Mouse (Mus musculus) liver, embryonic 11.5 days (tissue): Measurements from ENCODE around the gene Hecw1. TPM values are rescaled to one million over a fixed set of nuclear protein-coding genes. Genes with fewer than 3 reads are reported as not detected.
A peak's percentile ranks its signal among the peaks of the same experiment; 100 is the strongest.

Experiments
- ATAC-seq: fragments of 200-750 bp; cut with Nextera tagmentation; replicated peaks from 2 replicates; pipeline ENCODE4 v1.8.0; 2017; ENCODE audit warnings: moderate number of reproducible peaks, mild to moderate bottlenecking, moderate TSS enrichment, moderate library complexity; ENCODE audit not compliant: low FRiP score
- DNase-seq: peaks from one replicate; pipeline ENCODE4 v3.0.0-alpha.2; 2017; ENCODE audit warnings: low spot score
- H3K27ac ChIP-seq: fragments of 300-500 bp; sonication (generic); 2 replicates; pipeline ENCODE4 v1.5.1; 2014; ENCODE audit warnings: mild to moderate bottlenecking, low read depth, low read length, control low read depth
- H3K27me3 ChIP-seq: fragments of 300-500 bp; sonication (generic); replicated peaks from 2 replicates; pipeline ENCODE4 v1.6.1; 2014; ENCODE audit warnings: low read length, mixed read lengths; ENCODE audit not compliant: control insufficient read depth, insufficient read depth
- H3K36me3 ChIP-seq: fragments of 300-500 bp; sonication (generic); 2 replicates; pipeline ENCODE4 v1.6.1; 2014; ENCODE audit warnings: mild to moderate bottlenecking, low read length, moderate library complexity, mixed read lengths; ENCODE audit not compliant: control insufficient read depth, insufficient read depth
- H3K4me1 ChIP-seq: fragments of 300-500 bp; sonication (generic); replicated peaks from 2 replicates; pipeline ENCODE4 v1.6.1; 2014; ENCODE audit warnings: low read length, mixed read lengths; ENCODE audit not compliant: control insufficient read depth, insufficient read depth
- H3K4me2 ChIP-seq: fragments of 300-500 bp; sonication (generic); 2 replicates; pipeline ENCODE4 v1.6.1; 2014; ENCODE audit warnings: mild to moderate bottlenecking, control low read depth, moderate library complexity
- H3K4me3 ChIP-seq: fragments of 300-500 bp; sonication (generic); 2 replicates; pipeline ENCODE4 v1.5.1; 2014; ENCODE audit warnings: low read depth, low read length, control low read depth
- H3K9ac ChIP-seq: fragments of 300-500 bp; sonication (generic); 2 replicates; pipeline ENCODE4 v1.6.1; 2014; ENCODE audit warnings: low read depth, low read length, control low read depth
- H3K9me3 ChIP-seq: fragments of 300-500 bp; sonication (generic); 2 replicates; pipeline ENCODE4 v1.6.1; 2016; ENCODE audit warnings: low read length, inconsistent platforms, mixed read lengths; ENCODE audit not compliant: control insufficient read depth
- WGBS: fragments of 180-500 bp; shearing (Covaris S2); extraction: QIAGEN DNeasy Blood & Tissue Kit; methylation state at CpG from one replicate; pipeline ENCODE4 v1.1.7; 2014; 5-methylcytosine and 5-hydroxymethylcytosine counted together
- polyA plus RNA-seq: library from polyadenylated mRNA; unstranded; fragments of >200 nt; fragmentation: Nextera tagmentation; extraction: Ambion mirVana; gene quantifications from 2 replicates; pipeline ENCODE4 v1.2.1, GENCODE M21; 2014

Hecw1 gene
- polyA plus RNA-seq, 1 experiment from 2014 or later: 0.15 TPM

DNA sequence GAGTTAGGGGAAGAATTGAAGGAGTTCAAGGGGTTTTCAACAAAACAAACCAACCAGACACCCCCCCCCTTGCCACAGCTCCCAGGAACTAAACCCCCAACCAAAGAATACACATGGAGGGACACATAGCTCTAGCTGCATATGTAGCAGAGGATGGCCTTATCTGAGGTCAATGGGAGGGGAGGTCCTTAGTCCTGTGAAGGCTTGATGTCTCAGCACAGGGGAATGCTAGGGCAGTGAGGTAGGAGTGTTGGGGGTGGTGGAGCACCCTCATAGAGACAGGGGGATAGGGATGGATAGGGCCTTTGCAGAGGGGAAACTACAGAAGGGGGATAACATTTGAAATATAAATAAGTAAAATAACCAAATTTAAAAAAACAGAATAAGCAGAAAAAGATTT, 9.1 kb downstream of the Hecw1 start:
- Histone ChIP-seq H3K27ac (no peak overlapping the region), H3K9ac (no peak overlapping the region), H3K4me3 (no peak overlapping the region), H3K27me3 (no peaks in the 10 kb centered on the region), H3K4me2 (no peak overlapping the region), H3K36me3 (no peaks in the 10 kb centered on the region), H3K9me3 (no peaks in the 10 kb centered on the region), H3K4me1 (no peaks in the 10 kb centered on the region)
- DNase-seq: no peak
- peak; percentile 54; the same call in 1 of the 2 replicates for ATAC-seq

- no peak for DNase-seq
- Histone ChIP-seq H3K9ac (no peak overlapping the region), H3K27ac (no peak overlapping the region), H3K27me3 (no peaks in the 10 kb centered on the region), H3K4me1 (no peaks in the 10 kb centered on the region), H3K4me2 (no peak overlapping the region), H3K36me3 (no peaks in the 10 kb centered on the region), H3K4me3 (no peak overlapping the region), H3K9me3 (no peaks in the 10 kb centered on the region)
- WGBS: 80% methylated on average over 5 of the region's 5 CpGs
- ATAC-seq: no peak
These were observed 16.3 kb downstream of the Hecw1 start for GRCm38 (mm10) chr13:14506765-14507164.

GRCm38 (mm10) chr13:14500251-14500650, 22.8 kb downstream of the Hecw1 start:
- no peak for DNase-seq
- no peak for ATAC-seq
- no peak overlapping the region for H3K27ac ChIP-seq
- no peaks in the 10 kb centered on the region for H3K9me3 ChIP-seq
- no peaks in the 10 kb centered on the region for H3K27me3 ChIP-seq
- H3K9ac ChIP-seq: no peak overlapping the region
- H3K4me3 ChIP-seq: no peak overlapping the region
- 56% methylated on average over 1 of the region's 1 CpGs for WGBS
- H3K4me1 ChIP-seq: no peaks in the 10 kb centered on the region
- no peak overlapping the region for H3K4me2 ChIP-seq
- H3K36me3 ChIP-seq: no peaks in the 10 kb centered on the region

- Histone ChIP-seq H3K4me1 (no peaks in the 10 kb centered on the region), H3K27me3 (no peaks in the 10 kb centered on the region), H3K4me3 (no peak overlapping the region), H3K27ac (no peak overlapping the region), H3K9me3 (no peaks in the 10 kb centered on the region), H3K9ac (no peak overlapping the region), H3K4me2 (no peak overlapping the region), H3K36me3 (no peaks in the 10 kb centered on the region)
- WGBS: 88% methylated on average over 8 of the region's 8 CpGs
- DNase-seq: no peak
- no peak for ATAC-seq
These were observed 24.2 kb downstream of the Hecw1 start for GRCm38 (mm10) chr13:14498780-14499179.

- Histone ChIP-seq H3K27me3 (no peaks in the 10 kb centered on the region), H3K4me1 (no peaks in the 10 kb centered on the region), H3K9me3 (no peaks in the 10 kb centered on the region), H3K36me3 (no peaks in the 10 kb centered on the region), H3K4me2 (no peak overlapping the region), H3K27ac (no peak overlapping the region), H3K4me3 (no peak overlapping the region), H3K9ac (no peak overlapping the region)
- DNase-seq (no peak), ATAC-seq (no peak)
- WGBS: 66% methylated on average over 2 of the region's 2 CpGs
These were observed 26.1 kb downstream of the Hecw1 start for GRCm38 (mm10) chr13:14496954-14497353.

DNA sequence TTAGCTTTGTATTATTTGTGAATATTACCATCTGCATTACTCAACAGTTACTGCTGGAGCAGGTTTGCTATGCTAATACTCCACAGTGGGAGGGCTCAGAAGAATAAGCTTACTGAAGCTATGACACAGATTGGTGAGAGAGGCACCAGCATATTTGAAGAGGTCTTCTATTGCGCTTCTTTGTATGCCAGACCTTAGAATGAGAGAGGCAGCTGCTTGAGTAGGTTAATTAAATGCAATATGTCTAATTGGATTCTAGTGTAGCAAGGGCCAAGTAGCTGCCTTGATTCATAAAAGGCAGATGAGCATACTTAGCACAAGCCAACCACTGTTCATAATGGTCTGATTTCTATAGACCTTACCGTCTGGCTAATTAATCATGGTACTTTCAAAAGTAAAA, 35.2 kb downstream of the Hecw1 start:
- ATAC-seq: no peak
- Histone ChIP-seq H3K9ac (no peak overlapping the region), H3K27me3 (no peaks in the 10 kb centered on the region), H3K36me3 (no peaks in the 10 kb centered on the region), H3K4me3 (no peak overlapping the region), H3K4me1 (no peaks in the 10 kb centered on the region), H3K27ac (no peak overlapping the region), H3K4me2 (no peak overlapping the region), H3K9me3 (no peaks in the 10 kb centered on the region)
- WGBS: 92% methylated on average over 2 of the region's 2 CpGs
- no peak for DNase-seq

DNA sequence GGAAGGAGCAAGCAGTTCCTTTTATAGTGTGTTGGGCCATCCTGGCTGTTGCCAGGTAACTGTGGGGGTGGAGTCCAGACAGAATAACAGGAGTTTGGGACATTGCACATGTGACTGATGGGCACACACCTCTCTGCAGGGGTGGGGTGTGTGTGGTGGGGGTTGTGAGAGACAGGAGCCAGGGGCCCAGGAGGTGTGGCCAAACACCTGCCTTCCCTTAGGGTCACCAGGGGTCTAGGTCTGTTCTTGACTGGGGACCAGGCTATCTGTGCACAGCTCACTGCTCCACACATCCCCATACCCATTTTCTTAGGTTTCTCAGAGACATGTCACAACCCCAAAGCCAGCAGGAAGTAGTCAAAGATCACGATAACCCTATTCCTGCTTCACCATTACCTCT, 51.9 kb downstream of the Hecw1 start:
- Histone ChIP-seq H3K27me3 (no peaks in the 10 kb centered on the region), H3K9me3 (no peaks in the 10 kb centered on the region), H3K36me3 (no peaks in the 10 kb centered on the region), H3K4me3 (no peak overlapping the region), H3K4me2 (no peak overlapping the region), H3K9ac (no peak overlapping the region), H3K4me1 (no peaks in the 10 kb centered on the region), H3K27ac (no peak overlapping the region)
- ATAC-seq: no peak
- no peak for DNase-seq
- WGBS: 81% methylated on average over 1 of the region's 1 CpGs

- WGBS: 62% methylated on average over 3 of the region's 3 CpGs
- no peaks in the 10 kb centered on the region for H3K36me3 ChIP-seq
- ATAC-seq: no peak
- H3K9me3 ChIP-seq: no peaks in the 10 kb centered on the region
- no peak overlapping the region for H3K4me2 ChIP-seq
- H3K4me3 ChIP-seq: no peak overlapping the region
- DNase-seq: no peak
- no peak overlapping the region for H3K27ac ChIP-seq
- no peaks in the 10 kb centered on the region for H3K4me1 ChIP-seq
- no peak overlapping the region for H3K9ac ChIP-seq
- no peaks in the 10 kb centered on the region for H3K27me3 ChIP-seq
These were observed 55.5 kb downstream of the Hecw1 start for GRCm38 (mm10) chr13:14467517-14467916.

GRCm38 (mm10) chr13:14461036-14461435, 62.0 kb downstream of the Hecw1 start:
- Histone ChIP-seq H3K9me3 (no peaks in the 10 kb centered on the region), H3K4me2 (no peak overlapping the region), H3K9ac (no peak overlapping the region), H3K4me3 (no peak overlapping the region), H3K36me3 (no peaks in the 10 kb centered on the region), H3K27ac (no peak overlapping the region), H3K27me3 (no peaks in the 10 kb centered on the region), H3K4me1 (no peaks in the 10 kb centered on the region)
- DNase-seq: no peak
- ATAC-seq: peak; percentile 65
- 73% methylated on average over 5 of the region's 5 CpGs for WGBS
